Mouse (Mus musculus): ENCODE results near the gene Gm37419. TPM values are rescaled to one million over a fixed set of nuclear protein-coding genes. Genes with fewer than 3 reads are reported as not detected.
A peak's percentile ranks its signal among the peaks of the same experiment; 100 is the strongest.

Gm37419 gene
- polyA plus RNA-seq, 1 experiment from 2014 or later, result not detected

- WGBS, result 84% methylated on average over 9 of the region's 9 CpGs
- ATAC-seq (ENCODE audit: insufficient number of reproducible peaks, insufficient read depth, low FRiP score, low read depth), result no peak
- Histone ChIP-seq H3K4me1 (ENCODE audit: control insufficient read depth, insufficient read depth, low read length) (no peaks in the 10 kb centered on the region), H3K4me3 (ENCODE audit: low read depth, low read length) (no peak overlapping the region), H3K27me3 (ENCODE audit: control insufficient read depth, insufficient read depth, low read length) (no peaks in the 10 kb centered on the region), H3K36me3 (ENCODE audit: control insufficient read depth, insufficient read depth, low read length) (0 out of 2 replicates have a peak, but pooled peaks cover 2% of the 10 kb centered on the region), H3K4me2 (replicated peaks; ENCODE audit: low read depth, low read length) (no peak overlapping the region), H3K9me3 (ENCODE audit: control insufficient read depth, low read depth, low read length) (no peaks in the 10 kb centered on the region), H3K27ac (ENCODE audit: low read length) (no peak overlapping the region), H3K9ac (replicated peaks; ENCODE audit: low read depth, low read length) (no peak overlapping the region)
Observed at GRCm38 (mm10) chr16:23973635-23974367, 14.5 kb upstream of the Gm37419 start.

GRCm38 (mm10) chr16:23976196-23976595, 12.1 kb upstream of the Gm37419 start:
- 91% methylated on average over 2 of the region's 2 CpGs for WGBS
- Histone ChIP-seq H3K27ac (ENCODE audit: low read length) (no peak overlapping the region), H3K9me3 (ENCODE audit: control insufficient read depth, low read depth, low read length) (no peaks in the 10 kb centered on the region), H3K4me3 (ENCODE audit: low read depth, low read length) (no peak overlapping the region), H3K9ac (replicated peaks; ENCODE audit: low read depth, low read length) (no peak overlapping the region), H3K36me3 (ENCODE audit: control insufficient read depth, insufficient read depth, low read length) (0 out of 2 replicates have a peak, but pooled peaks cover 2% of the 10 kb centered on the region), H3K4me1 (ENCODE audit: control insufficient read depth, insufficient read depth, low read length) (peaks cover 7% of the 10 kb centered on the region), H3K4me2 (replicated peaks; ENCODE audit: low read depth, low read length) (no peak overlapping the region), H3K27me3 (ENCODE audit: control insufficient read depth, insufficient read depth, low read length) (0 out of 2 replicates have a peak, but pooled peaks cover 3% of the 10 kb centered on the region)
- no peak for ATAC-seq (ENCODE audit: insufficient number of reproducible peaks, insufficient read depth, low FRiP score, low read depth)

- Histone ChIP-seq H3K27ac (ENCODE audit: low read length) (no peak overlapping the region), H3K4me3 (ENCODE audit: low read depth, low read length) (no peak overlapping the region), H3K36me3 (ENCODE audit: control insufficient read depth, insufficient read depth, low read length) (0 out of 2 replicates have a peak, but pooled peaks cover 2% of the 10 kb centered on the region), H3K4me1 (ENCODE audit: control insufficient read depth, insufficient read depth, low read length) (peaks cover 12% of the 10 kb centered on the region), H3K9me3 (ENCODE audit: control insufficient read depth, low read depth, low read length) (no peaks in the 10 kb centered on the region), H3K4me2 (replicated peaks; ENCODE audit: low read depth, low read length) (no peak overlapping the region), H3K27me3 (ENCODE audit: control insufficient read depth, insufficient read depth, low read length) (0 out of 2 replicates have a peak, but pooled peaks cover 6% of the 10 kb centered on the region), H3K9ac (replicated peaks; ENCODE audit: low read depth, low read length) (no peak overlapping the region)
- WGBS, result 85% methylated on average over 3 of the region's 3 CpGs
- no peak for ATAC-seq (ENCODE audit: insufficient number of reproducible peaks, insufficient read depth, low FRiP score, low read depth)
Observed at GRCm38 (mm10) chr16:23977732-23978131, 10.6 kb upstream of the Gm37419 start.

DNA sequence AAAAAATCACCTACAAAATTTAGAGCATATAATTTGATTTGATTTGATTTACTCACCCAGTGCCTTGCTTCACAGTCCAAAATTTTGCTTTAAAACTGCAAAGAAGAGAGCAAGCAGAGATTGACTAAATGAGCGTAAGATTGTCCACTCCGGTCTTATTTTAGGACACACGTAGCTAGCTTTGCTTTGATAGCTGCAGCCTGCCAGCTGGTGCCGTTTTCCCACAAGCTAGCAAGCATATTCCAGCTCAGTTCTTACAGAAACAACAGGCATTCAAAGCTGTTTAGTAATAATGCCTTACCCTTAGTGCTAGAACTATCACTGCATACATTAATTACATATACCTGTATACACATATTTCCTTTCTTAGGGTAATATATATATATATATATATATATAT, 9.8 kb upstream of the Gm37419 start:
- Histone ChIP-seq H3K4me2 (replicated peaks; ENCODE audit: low read depth, low read length) (no peak overlapping the region), H3K9ac (replicated peaks; ENCODE audit: low read depth, low read length) (no peak overlapping the region), H3K4me1 (ENCODE audit: control insufficient read depth, insufficient read depth, low read length) (peaks cover 14% of the 10 kb centered on the region), H3K9me3 (ENCODE audit: control insufficient read depth, low read depth, low read length) (no peaks in the 10 kb centered on the region), H3K27me3 (ENCODE audit: control insufficient read depth, insufficient read depth, low read length) (0 out of 2 replicates have a peak, but pooled peaks cover 6% of the 10 kb centered on the region), H3K4me3 (ENCODE audit: low read depth, low read length) (no peak overlapping the region), H3K36me3 (ENCODE audit: control insufficient read depth, insufficient read depth, low read length) (0 out of 2 replicates have a peak, but pooled peaks cover 2% of the 10 kb centered on the region), H3K27ac (ENCODE audit: low read length) (no peak overlapping the region)
- WGBS, result 85% methylated on average over 4 of the region's 4 CpGs
- ATAC-seq (ENCODE audit: insufficient number of reproducible peaks, insufficient read depth, low FRiP score, low read depth), result no peak

DNA sequence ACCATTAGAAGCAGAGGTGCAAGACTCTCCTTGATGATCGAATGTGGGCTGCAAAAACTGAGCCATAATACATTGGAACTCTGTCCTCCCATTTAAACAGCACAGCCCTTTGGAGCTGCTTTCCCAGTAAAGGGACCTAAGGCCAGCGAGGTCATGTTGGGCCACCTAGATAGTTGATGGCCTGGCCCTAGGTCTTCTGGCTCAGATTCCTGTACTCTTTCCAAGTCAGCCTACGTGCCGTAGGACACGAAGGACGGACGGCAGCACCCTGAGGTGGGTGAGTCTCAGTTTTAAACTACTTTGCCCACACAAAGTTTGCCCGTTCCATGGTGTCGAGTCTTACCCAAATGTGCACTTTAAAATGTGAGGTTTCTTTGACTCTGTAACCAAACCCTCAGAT, 8.8 kb upstream of the Gm37419 start:
- ATAC-seq (ENCODE audit: insufficient number of reproducible peaks, insufficient read depth, low FRiP score, low read depth), result no peak
- H3K4me1 ChIP-seq (ENCODE audit: control insufficient read depth, insufficient read depth, low read length), result peaks cover 18% of the 10 kb centered on the region
- 94% methylated on average over 9 of the region's 9 CpGs for WGBS
- 0 out of 2 replicates have a peak, but pooled peaks cover 6% of the 10 kb centered on the region for H3K27me3 ChIP-seq (ENCODE audit: control insufficient read depth, insufficient read depth, low read length)
- no peak overlapping the region for H3K27ac ChIP-seq (ENCODE audit: low read length)
- H3K9ac ChIP-seq (replicated peaks; ENCODE audit: low read depth, low read length), result no peak overlapping the region
- no peak overlapping the region for H3K4me3 ChIP-seq (ENCODE audit: low read depth, low read length)
- no peak overlapping the region for H3K4me2 ChIP-seq (replicated peaks; ENCODE audit: low read depth, low read length)
- H3K9me3 ChIP-seq (ENCODE audit: control insufficient read depth, low read depth, low read length), result no peaks in the 10 kb centered on the region
- 0 out of 2 replicates have a peak, but pooled peaks cover under 1% of the 10 kb centered on the region for H3K36me3 ChIP-seq (ENCODE audit: control insufficient read depth, insufficient read depth, low read length)

DNA sequence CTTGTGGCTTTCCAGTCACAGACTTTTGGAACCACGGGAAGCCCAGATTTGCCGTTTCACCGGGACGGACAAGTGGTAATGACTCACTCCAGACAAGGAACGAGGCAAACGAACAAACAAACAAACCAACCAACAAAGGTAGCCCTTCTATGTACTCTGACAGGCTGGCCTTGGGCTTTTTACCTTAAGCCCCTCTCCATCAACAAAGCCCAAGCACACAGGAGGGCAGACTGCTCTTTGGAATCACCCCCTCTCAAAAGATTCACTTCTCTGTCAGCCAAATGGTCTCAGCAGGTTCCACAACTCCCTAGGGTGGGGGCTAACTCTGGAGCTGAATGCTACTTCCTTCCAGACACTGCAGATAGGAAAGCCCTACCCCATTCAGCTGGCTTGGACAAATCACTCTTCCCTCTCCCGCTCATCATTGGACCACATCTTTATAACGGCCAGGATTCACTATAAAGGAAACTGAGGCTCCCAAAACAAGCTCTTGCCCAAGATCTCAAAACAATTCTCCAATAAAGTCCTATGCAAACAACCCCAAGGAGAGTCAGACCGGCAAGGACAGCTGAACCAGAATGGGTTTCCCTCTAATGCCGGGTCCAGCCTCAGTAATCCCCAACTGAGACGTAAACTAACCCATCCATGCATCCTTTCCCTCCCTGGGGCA, 7.9 kb upstream of the Gm37419 start:
- peak overlapping the region; percentile 34 for H3K4me3 ChIP-seq (ENCODE audit: low read depth, low read length)
- no peak overlapping the region for H3K27ac ChIP-seq (ENCODE audit: low read length)
- 16% methylated on average over 11 of the region's 11 CpGs for WGBS
- H3K4me1 ChIP-seq (ENCODE audit: control insufficient read depth, insufficient read depth, low read length), result peaks cover 24% of the 10 kb centered on the region
- no peaks in the 10 kb centered on the region for H3K9me3 ChIP-seq (ENCODE audit: control insufficient read depth, low read depth, low read length)
- no peak for ATAC-seq (ENCODE audit: insufficient number of reproducible peaks, insufficient read depth, low FRiP score, low read depth)
- H3K36me3 ChIP-seq (ENCODE audit: control insufficient read depth, insufficient read depth, low read length), result no peaks in the 10 kb centered on the region
- H3K27me3 ChIP-seq (ENCODE audit: control insufficient read depth, insufficient read depth, low read length), result 0 out of 2 replicates have a peak, but pooled peaks cover 6% of the 10 kb centered on the region
- no peak overlapping the region for H3K9ac ChIP-seq (replicated peaks; ENCODE audit: low read depth, low read length)
- peak overlapping the region; percentile 87 for H3K4me2 ChIP-seq (replicated peaks; ENCODE audit: low read depth, low read length)

GRCm38 (mm10) chr16:23980991-23981720, 7.1 kb upstream of the Gm37419 start:
- no peak for ATAC-seq (ENCODE audit: insufficient number of reproducible peaks, insufficient read depth, low FRiP score, low read depth)
- H3K27me3 ChIP-seq (ENCODE audit: control insufficient read depth, insufficient read depth, low read length), result 0 out of 2 replicates have a peak, but pooled peaks cover 6% of the 10 kb centered on the region
- H3K4me2 ChIP-seq (replicated peaks; ENCODE audit: low read depth, low read length), result peak overlapping the region; percentile 87
- no peaks in the 10 kb centered on the region for H3K9me3 ChIP-seq (ENCODE audit: control insufficient read depth, low read depth, low read length)
- H3K4me3 ChIP-seq (ENCODE audit: low read depth, low read length), result peak overlapping the region; percentile 34
- WGBS, result 2% methylated on average over 32 of the region's 32 CpGs
- H3K4me1 ChIP-seq (ENCODE audit: control insufficient read depth, insufficient read depth, low read length), result peaks cover 32% of the 10 kb centered on the region
- no peaks in the 10 kb centered on the region for H3K36me3 ChIP-seq (ENCODE audit: control insufficient read depth, insufficient read depth, low read length)
- peak overlapping the region; percentile 1; the same call in 1 of the 2 replicates for H3K9ac ChIP-seq (replicated peaks; ENCODE audit: low read depth, low read length)
- H3K27ac ChIP-seq (ENCODE audit: low read length), result no peak overlapping the region

Measured in stomach, embryonic 14.5 days (tissue).